Mouse (Mus musculus): ENCODE measurements around the gene Neurl1b. TPM values are rescaled to one million over a fixed set of nuclear protein-coding genes. Genes with fewer than 3 reads are reported as not detected.
A peak's percentile ranks its signal among the peaks of the same experiment; 100 is the strongest.

Gene Neurl1b
- polyA plus RNA-seq, 1 experiment, result 26.2 TPM

DNA sequence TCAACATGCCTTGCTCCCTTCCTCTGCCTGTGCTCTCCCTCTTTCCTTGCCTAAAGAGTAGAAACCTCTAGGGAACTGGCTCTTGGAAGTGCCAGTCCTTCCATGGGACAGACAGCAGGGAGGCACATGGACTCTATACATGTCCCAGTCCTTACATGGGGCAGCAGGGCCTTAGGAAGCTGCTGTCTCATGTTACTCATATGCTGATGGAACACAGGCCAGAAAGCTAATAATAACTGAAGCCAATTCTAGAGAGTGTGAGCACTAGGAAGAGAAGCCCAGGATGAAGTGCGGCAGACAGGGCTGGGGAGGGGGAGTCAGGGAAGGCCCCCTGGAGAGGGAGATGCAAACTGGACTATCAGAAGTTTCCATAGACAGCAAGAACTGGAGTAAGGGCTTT, 38.2 kb upstream of the Neurl1b start:
- WGBS, result 97% methylated on average over 1 of the region's 1 CpGs
- peaks cover 15% of the 10 kb centered on the region for H3K4me1 ChIP-seq (replicated peaks; ENCODE audit: control insufficient read depth, insufficient read depth, low read length)
- DNase-seq, result no peak
- no peak overlapping the region for H3K27ac ChIP-seq (ENCODE audit: control insufficient read depth, insufficient read depth, low read length)
- H3K27me3 ChIP-seq (ENCODE audit: control insufficient read depth, insufficient read depth, low read length), result no peaks in the 10 kb centered on the region
- TF ChIP-seq CTCF (IDR thresholded peaks at IDR 0.05; ENCODE audit: borderline replicate concordance, control insufficient read depth, extremely low read depth, insufficient read depth, low read length, poor library complexity), result no peak
- no peak for TF ChIP-seq POLR2A (IDR thresholded peaks at IDR 0.05; ENCODE audit: control insufficient read depth, extremely low read depth, insufficient read depth, low read length, poor library complexity)
- H3K4me3 ChIP-seq (ENCODE audit: control insufficient read depth, insufficient read depth, low read length), result no peak overlapping the region
- H3K36me3 ChIP-seq (ENCODE audit: control insufficient read depth, insufficient read depth, low read length), result no peaks in the 10 kb centered on the region

GRCm38 (mm10) chr17:26376994-26377744, 37.5 kb upstream of the Neurl1b start:
- no peak for TF ChIP-seq POLR2A (IDR thresholded peaks at IDR 0.05; ENCODE audit: control insufficient read depth, extremely low read depth, insufficient read depth, low read length, poor library complexity)
- no peak for TF ChIP-seq CTCF (IDR thresholded peaks at IDR 0.05; ENCODE audit: borderline replicate concordance, control insufficient read depth, extremely low read depth, insufficient read depth, low read length, poor library complexity)
- no peaks in the 10 kb centered on the region for H3K36me3 ChIP-seq (ENCODE audit: control insufficient read depth, insufficient read depth, low read length)
- H3K4me3 ChIP-seq (ENCODE audit: control insufficient read depth, insufficient read depth, low read length), result no peak overlapping the region
- WGBS, result 100% methylated on average over 4 of the region's 4 CpGs
- peaks cover 23% of the 10 kb centered on the region for H3K4me1 ChIP-seq (replicated peaks; ENCODE audit: control insufficient read depth, insufficient read depth, low read length)
- no peak overlapping the region for H3K27ac ChIP-seq (ENCODE audit: control insufficient read depth, insufficient read depth, low read length)
- no peak for DNase-seq
- no peaks in the 10 kb centered on the region for H3K27me3 ChIP-seq (ENCODE audit: control insufficient read depth, insufficient read depth, low read length)

GRCm38 (mm10) chr17:26380280-26380985, 34.2 kb upstream of the Neurl1b start:
- no peak for TF ChIP-seq POLR2A (IDR thresholded peaks at IDR 0.05; ENCODE audit: control insufficient read depth, extremely low read depth, insufficient read depth, low read length, poor library complexity)
- no peak for TF ChIP-seq CTCF (IDR thresholded peaks at IDR 0.05; ENCODE audit: borderline replicate concordance, control insufficient read depth, extremely low read depth, insufficient read depth, low read length, poor library complexity)
- no peak overlapping the region for H3K27ac ChIP-seq (ENCODE audit: control insufficient read depth, insufficient read depth, low read length)
- DNase-seq, result no peak
- no peaks in the 10 kb centered on the region for H3K27me3 ChIP-seq (ENCODE audit: control insufficient read depth, insufficient read depth, low read length)
- no peak overlapping the region for H3K4me3 ChIP-seq (ENCODE audit: control insufficient read depth, insufficient read depth, low read length)
- H3K4me1 ChIP-seq (replicated peaks; ENCODE audit: control insufficient read depth, insufficient read depth, low read length), result peaks cover 31% of the 10 kb centered on the region
- WGBS, result 34% methylated on average over 8 of the region's 8 CpGs
- no peaks in the 10 kb centered on the region for H3K36me3 ChIP-seq (ENCODE audit: control insufficient read depth, insufficient read depth, low read length)

DNA sequence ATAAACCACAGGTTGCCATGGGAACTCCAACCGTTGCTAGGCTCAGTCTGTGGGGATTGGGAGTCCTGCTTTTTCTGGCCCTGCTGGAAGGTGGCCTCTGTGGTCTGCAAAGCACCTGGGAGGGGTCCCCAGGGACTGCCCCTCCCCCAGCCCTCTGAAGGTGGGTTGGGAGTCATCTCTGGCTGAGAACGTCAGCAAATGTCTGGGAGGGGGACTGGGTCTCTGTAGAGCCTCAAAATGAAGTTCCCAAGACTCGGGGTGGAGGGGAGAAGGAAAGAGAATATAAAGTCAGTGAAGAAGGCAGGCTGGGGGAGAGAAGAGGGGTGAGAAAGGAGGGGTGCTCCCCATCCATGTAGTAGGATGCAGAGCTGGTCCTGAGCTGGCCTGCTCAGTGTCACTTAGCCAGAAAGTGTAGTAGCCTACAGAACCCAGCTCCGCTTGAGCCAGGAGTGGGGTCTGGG, 33.6 kb upstream of the Neurl1b start:
- H3K4me1 ChIP-seq (replicated peaks; ENCODE audit: control insufficient read depth, insufficient read depth, low read length), result peaks cover 36% of the 10 kb centered on the region
- no peak for DNase-seq
- no peaks in the 10 kb centered on the region for H3K36me3 ChIP-seq (ENCODE audit: control insufficient read depth, insufficient read depth, low read length)
- no peaks in the 10 kb centered on the region for H3K27me3 ChIP-seq (ENCODE audit: control insufficient read depth, insufficient read depth, low read length)
- H3K4me3 ChIP-seq (ENCODE audit: control insufficient read depth, insufficient read depth, low read length), result no peak overlapping the region
- H3K27ac ChIP-seq (ENCODE audit: control insufficient read depth, insufficient read depth, low read length), result no peak overlapping the region
- WGBS, result 14% methylated on average over 4 of the region's 4 CpGs
- no peak for TF ChIP-seq POLR2A (IDR thresholded peaks at IDR 0.05; ENCODE audit: control insufficient read depth, extremely low read depth, insufficient read depth, low read length, poor library complexity)
- TF ChIP-seq CTCF (IDR thresholded peaks at IDR 0.05; ENCODE audit: borderline replicate concordance, control insufficient read depth, extremely low read depth, insufficient read depth, low read length, poor library complexity), result no peak

DNA sequence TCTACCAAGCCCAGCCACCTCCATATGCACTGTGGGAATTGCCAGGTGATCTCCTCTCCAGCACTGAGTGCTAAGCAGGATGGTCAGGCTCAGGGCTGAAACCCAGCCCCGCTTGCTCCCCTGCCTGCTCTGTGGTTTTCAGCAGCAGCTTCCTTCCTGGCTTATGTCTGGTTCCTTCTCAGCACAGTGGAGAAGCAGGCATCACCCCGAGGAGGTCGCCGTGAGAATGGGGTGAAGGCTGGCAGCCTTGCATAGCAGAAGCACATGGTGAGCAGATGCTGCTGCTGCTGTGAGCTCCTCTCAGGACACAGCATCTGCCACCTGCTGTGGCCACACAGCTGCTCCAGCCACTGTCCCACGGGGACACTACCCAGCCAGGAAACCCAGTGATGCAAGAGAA, 33.0 kb upstream of the Neurl1b start:
- 7% methylated on average over 5 of the region's 5 CpGs for WGBS
- Histone ChIP-seq H3K4me1 (replicated peaks; ENCODE audit: control insufficient read depth, insufficient read depth, low read length) (peaks cover 42% of the 10 kb centered on the region), H3K36me3 (ENCODE audit: control insufficient read depth, insufficient read depth, low read length) (no peaks in the 10 kb centered on the region), H3K4me3 (ENCODE audit: control insufficient read depth, insufficient read depth, low read length) (no peak overlapping the region), H3K27me3 (ENCODE audit: control insufficient read depth, insufficient read depth, low read length) (no peaks in the 10 kb centered on the region), H3K27ac (ENCODE audit: control insufficient read depth, insufficient read depth, low read length) (no peak overlapping the region)
- TF ChIP-seq CTCF (IDR thresholded peaks at IDR 0.05; ENCODE audit: borderline replicate concordance, control insufficient read depth, extremely low read depth, insufficient read depth, low read length, poor library complexity), result no peak
- TF ChIP-seq POLR2A (IDR thresholded peaks at IDR 0.05; ENCODE audit: control insufficient read depth, extremely low read depth, insufficient read depth, low read length, poor library complexity), result no peak
- peak; percentile 39 for DNase-seq

- peaks cover 47% of the 10 kb centered on the region for H3K4me1 ChIP-seq (replicated peaks; ENCODE audit: control insufficient read depth, insufficient read depth, low read length)
- H3K36me3 ChIP-seq (ENCODE audit: control insufficient read depth, insufficient read depth, low read length), result no peaks in the 10 kb centered on the region
- DNase-seq, result no peak
- 87% methylated on average over 3 of the region's 3 CpGs for WGBS
- TF ChIP-seq POLR2A (IDR thresholded peaks at IDR 0.05; ENCODE audit: control insufficient read depth, extremely low read depth, insufficient read depth, low read length, poor library complexity) (no peak), CTCF (IDR thresholded peaks at IDR 0.05; ENCODE audit: borderline replicate concordance, control insufficient read depth, extremely low read depth, insufficient read depth, low read length, poor library complexity) (no peak)
- H3K4me3 ChIP-seq (ENCODE audit: control insufficient read depth, insufficient read depth, low read length), result no peak overlapping the region
- no peaks in the 10 kb centered on the region for H3K27me3 ChIP-seq (ENCODE audit: control insufficient read depth, insufficient read depth, low read length)
- no peak overlapping the region for H3K27ac ChIP-seq (ENCODE audit: control insufficient read depth, insufficient read depth, low read length)
These were observed 32.5 kb upstream of the Neurl1b start for GRCm38 (mm10) chr17:26382176-26382575.
